Mouse (Mus musculus): ENCODE data around the gene Hddc3.

- no peak for TF ChIP-seq POLR2A (IDR thresholded peaks at IDR 0.05; ENCODE audit: insufficient read length, low read depth)
- no peak for TF ChIP-seq POLR2AphosphoS2 (IDR thresholded peaks at IDR 0.05; ENCODE audit: insufficient read length, low read depth)
- TF ChIP-seq SRF (IDR thresholded peaks at IDR 0.05; ENCODE audit: control insufficient read depth, insufficient read length, low read depth), result no peak
- peak; percentile 67; the same call in 1 of the 2 replicates for TF ChIP-seq CEBPB (IDR thresholded peaks at IDR 0.05; ENCODE audit: insufficient read depth, poor library complexity, severe bottlenecking)
- TF ChIP-seq MYOD1 (IDR thresholded peaks at IDR 0.05; ENCODE audit: control insufficient read depth in 1 of 3, insufficient read length in 2 of 3, low read depth in 2 of 3), result no peak
- no peak for TF ChIP-seq MAX (IDR thresholded peaks at IDR 0.05; ENCODE audit: low read depth)
- no peak for TF ChIP-seq E2F4 (IDR thresholded peaks at IDR 0.05; ENCODE audit: insufficient read depth)
- TF ChIP-seq USF1 (IDR thresholded peaks at IDR 0.05; ENCODE audit: low read depth), result no peak
- no peak for TF ChIP-seq TCF3 (IDR thresholded peaks at IDR 0.05; ENCODE audit: insufficient read length, low read depth)
These were observed 57.2 kb downstream of the Hddc3 start for GRCm38 (mm10) chr7:80400099-80400498.

Data from myocyte (in vitro differentiated cells).